15 mouse cellular contexts compared by ENCODE assay signal in genomic region chr1:41002006-41002405, GRCm38 (mm10).
DNase-seq lines count a peak whose midpoint lies in the region; ATAC-seq and TF ChIP-seq lines count a peak whose summit lies in the region.
"Had no signal": no experiment of that assay in that cellular context is flagged by ENCODE, and none has a peak within 500 bp of the region (broad histone marks: within the 10 kb centered on the region; RNA-seq: fewer than 3 reads in every experiment).

No protein-coding gene starts in this region.

- no peaks in the 10 kb centered on the region for H3K36me3 ChIP-seq in kidney, postnatal 0 days (ENCODE audit: insufficient read depth, low read length)
- H3K36me3 ChIP-seq in embryonic facial prominence, embryonic 10.5 days (replicated peaks): no peaks in the 10 kb centered on the region
- no peaks in the 10 kb centered on the region for H3K36me3 ChIP-seq in forebrain, embryonic 13.5 days (ENCODE audit: poor library complexity, severe bottlenecking)
- no peaks in the 10 kb centered on the region for H3K36me3 ChIP-seq in midbrain, embryonic 16.5 days (ENCODE audit: control insufficient read depth, insufficient read depth, low read length)
- H3K36me3 ChIP-seq: heart, embryonic 13.5 days; hindbrain, embryonic 15.5 days; liver, embryonic 12.5 days; neural tube, embryonic 15.5 days had no signal

- no peaks in the 10 kb centered on the region for H3K9me3 ChIP-seq in kidney, postnatal 0 days (replicated peaks; ENCODE audit: low read length)
- no peaks in the 10 kb centered on the region for H3K9me3 ChIP-seq in embryonic facial prominence, embryonic 10.5 days
- no peaks in the 10 kb centered on the region for H3K9me3 ChIP-seq in forebrain, embryonic 13.5 days (replicated peaks)
- H3K9me3 ChIP-seq in midbrain, embryonic 16.5 days (replicated peaks; ENCODE audit: control insufficient read depth, low read length, poor library complexity, severe bottlenecking): no peaks in the 10 kb centered on the region
- H3K9me3 ChIP-seq: heart, embryonic 13.5 days; hindbrain, embryonic 15.5 days; liver, embryonic 12.5 days; neural tube, embryonic 15.5 days had no signal

- no peak for ATAC-seq in kidney, postnatal 0 days (replicated peaks; ENCODE audit: low FRiP score, low read depth)
- peak; percentile 33; the same call in 1 of the 2 replicates for ATAC-seq in forebrain, embryonic 13.5 days
- ATAC-seq in midbrain, embryonic 16.5 days: 0 out of 2 replicates have a peak, but pooled peaks have one; percentile 25
- ATAC-seq: intestine, embryonic 16.5 days; liver, embryonic 12.5 days had no signal

- WGBS in kidney, postnatal 0 days: 44% methylated on average over 9 of the region's 9 CpGs
- WGBS in embryonic facial prominence, embryonic 10.5 days: 52% methylated on average over 9 of the region's 9 CpGs
- 62% methylated on average over 9 of the region's 9 CpGs for WGBS in forebrain, embryonic 13.5 days
- WGBS in midbrain, embryonic 16.5 days: 53% methylated on average over 9 of the region's 9 CpGs

- no peaks in the 10 kb centered on the region for H3K27me3 ChIP-seq in kidney, postnatal 0 days (ENCODE audit: insufficient read depth, low read length)
- no peaks in the 10 kb centered on the region for H3K27me3 ChIP-seq in embryonic facial prominence, embryonic 10.5 days (replicated peaks; ENCODE audit: low read depth, poor library complexity, severe bottlenecking)
- no peaks in the 10 kb centered on the region for H3K27me3 ChIP-seq in forebrain, embryonic 13.5 days
- no peaks in the 10 kb centered on the region for H3K27me3 ChIP-seq in midbrain, embryonic 16.5 days (ENCODE audit: control insufficient read depth, insufficient read depth, low read depth, low read length)
- H3K27me3 ChIP-seq: heart, embryonic 13.5 days; hindbrain, embryonic 15.5 days; liver, embryonic 12.5 days; neural tube, embryonic 15.5 days had no signal

- no peak overlapping the region for H3K9ac ChIP-seq in kidney, postnatal 0 days (ENCODE audit: low read depth, low read length)
- no peak overlapping the region for H3K9ac ChIP-seq in forebrain, embryonic 13.5 days
- H3K9ac ChIP-seq in midbrain, embryonic 16.5 days (ENCODE audit: low read depth, low read length): no peak overlapping the region
- H3K9ac ChIP-seq: heart, embryonic 13.5 days; hindbrain, embryonic 15.5 days; liver, embryonic 12.5 days; neural tube, embryonic 15.5 days had no signal

- no peak for TF ChIP-seq CTCF in kidney, postnatal 0 days (IDR thresholded peaks at IDR 0.05; ENCODE audit: low read depth)

- H3K4me2 ChIP-seq in kidney, postnatal 0 days (ENCODE audit: low read length): no peak overlapping the region
- no peak overlapping the region for H3K4me2 ChIP-seq in forebrain, embryonic 13.5 days
- H3K4me2 ChIP-seq in midbrain, embryonic 16.5 days (ENCODE audit: low read length): no peak overlapping the region
- H3K4me2 ChIP-seq: heart, embryonic 13.5 days; hindbrain, embryonic 15.5 days; liver, embryonic 12.5 days; neural tube, embryonic 15.5 days had no signal

- H3K4me3 ChIP-seq in kidney, postnatal 0 days (replicated peaks; ENCODE audit: low read depth, low read length): no peak overlapping the region
- no peak overlapping the region for H3K4me3 ChIP-seq in embryonic facial prominence, embryonic 10.5 days
- H3K4me3 ChIP-seq in forebrain, embryonic 13.5 days: no peak overlapping the region
- H3K4me3 ChIP-seq in midbrain, embryonic 16.5 days (ENCODE audit: low read depth, low read length): no peak overlapping the region
- H3K4me3 ChIP-seq: heart, embryonic 13.5 days; hindbrain, embryonic 15.5 days; left cerebral cortex, adult 2 months; liver, embryonic 12.5 days; neural tube, embryonic 15.5 days had no signal

- DNase-seq in kidney, postnatal 0 days (ENCODE audit: low spot score): peak; percentile 4
- no peak for DNase-seq in kidney, adult 18-20 months
- no peak for DNase-seq in embryonic facial prominence, embryonic 10.5 days (ENCODE audit: low spot score)
- DNase-seq in gastrocnemius, postnatal 4 days (ENCODE audit: low spot score in 2 of 2): no peak
- DNase-seq in kidney, adult 11 months: no peak
- DNase-seq: B cell, adult 2 months; lung, adult 2 months had no signal

- H3K4me1 ChIP-seq in kidney, postnatal 0 days (replicated peaks; ENCODE audit: insufficient read depth, low read length): no peaks in the 10 kb centered on the region
- H3K4me1 ChIP-seq in embryonic facial prominence, embryonic 10.5 days: peaks cover 24% of the 10 kb centered on the region
- peaks cover 6% of the 10 kb centered on the region; the same call in 1 of the 2 replicates for H3K4me1 ChIP-seq in forebrain, embryonic 13.5 days
- H3K4me1 ChIP-seq in midbrain, embryonic 16.5 days (ENCODE audit: control insufficient read depth, insufficient read depth, low read length): 0 out of 2 replicates have a peak, but pooled peaks cover 2% of the 10 kb centered on the region
- H3K4me1 ChIP-seq: heart, embryonic 13.5 days; hindbrain, embryonic 15.5 days; liver, embryonic 12.5 days had no signal

- no peak overlapping the region for H3K27ac ChIP-seq in kidney, postnatal 0 days
- peak overlapping the region; percentile 59; the same call in 1 of the 2 replicates for H3K27ac ChIP-seq in embryonic facial prominence, embryonic 10.5 days (replicated peaks)
- H3K27ac ChIP-seq in forebrain, embryonic 13.5 days: no peak overlapping the region
- H3K27ac ChIP-seq in midbrain, embryonic 16.5 days (ENCODE audit: low read length): no peak overlapping the region
- H3K27ac ChIP-seq: heart, embryonic 13.5 days; hindbrain, embryonic 15.5 days; left cerebral cortex, adult 2 months; liver, embryonic 12.5 days; neural tube, embryonic 15.5 days had no signal
